Mouse (Mus musculus): Measurements from ENCODE around the gene Oaz3. TPM values are rescaled to one million over a fixed set of nuclear protein-coding genes. Genes with fewer than 3 reads are reported as not detected.

The Oaz3 gene
- total and polyA plus RNA-seq, 2 experiments from 2014 or later = 0.85 TPM; not detected in 1

DNA sequence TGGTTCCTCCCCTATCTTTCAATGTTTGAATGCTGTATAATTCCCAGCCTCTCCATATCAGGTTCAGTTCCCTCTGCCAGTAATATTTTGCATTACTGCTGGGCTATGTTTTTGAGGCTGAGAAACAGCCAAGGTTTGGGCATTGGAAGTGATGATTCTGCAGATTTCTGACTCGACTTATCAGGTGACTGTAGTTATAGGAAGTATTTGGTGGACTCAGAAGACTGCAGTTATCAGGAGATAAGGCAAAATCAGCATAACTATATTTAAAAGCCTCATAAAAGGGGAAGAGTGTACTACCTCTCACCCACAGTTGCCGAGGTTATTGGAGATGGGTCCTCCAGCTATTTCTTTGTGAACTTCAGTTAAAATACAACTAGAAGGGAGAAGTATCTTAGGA lies 12.7 kb downstream of the Oaz3 start:
- TF ChIP-seq CTCF (IDR thresholded peaks at IDR 0.05; ENCODE audit: low read depth) = no peak
- Histone ChIP-seq H3K27ac (ENCODE audit: low read depth, low read length) (no peak overlapping the region), H3K27me3 (ENCODE audit: insufficient read depth, low read length) (no peaks in the 10 kb centered on the region), H3K36me3 (ENCODE audit: insufficient read depth) (peaks cover 43% of the 10 kb centered on the region), H3K9me3 (ENCODE audit: low read length) (no peaks in the 10 kb centered on the region), H3K4me2 (ENCODE audit: low read depth) (no peak overlapping the region), H3K9ac (no peak overlapping the region), H3K4me1 (ENCODE audit: insufficient read depth) (no peaks in the 10 kb centered on the region), H3K4me3 (ENCODE audit: low read depth, low read length) (no peak overlapping the region)
- ATAC-seq (no peak), DNase-seq (no peak)
- 83% methylated on average over 2 of the region's 2 CpGs for WGBS

GRCm38 (mm10) chr3:94413031-94413679 lies 30.6 kb downstream of the Oaz3 start, which contains the start of gene Tdrkh:
TSS of gene Tdrkh (plus strand) at chr3:94413273.
- DNase-seq (peak; percentile 99), ATAC-seq (peak; percentile 99)
- no peaks in the 10 kb centered on the region for H3K36me3 ChIP-seq (ENCODE audit: insufficient read depth)
- 4% methylated on average over 52 of the region's 52 CpGs for whole genome bisulfite sequencing
- H3K4me3 ChIP-seq (ENCODE audit: low read depth, low read length) = peak within 1 kb of the TSS; percentile 67
- peak within 1 kb of the TSS; percentile 55 for H3K9ac ChIP-seq
- H3K4me1 ChIP-seq (ENCODE audit: insufficient read depth) = peaks cover 10% of the 10 kb centered on the region
- TF ChIP-seq CTCF (IDR thresholded peaks at IDR 0.05; ENCODE audit: low read depth) = peak; percentile 51
- no peaks in the 10 kb centered on the region for H3K9me3 ChIP-seq (ENCODE audit: low read length)
- H3K27ac ChIP-seq (ENCODE audit: low read depth, low read length) = peak within 1 kb of the TSS; percentile 51
- no peaks in the 10 kb centered on the region for H3K27me3 ChIP-seq (ENCODE audit: insufficient read depth, low read length)
- H3K4me2 ChIP-seq (ENCODE audit: low read depth) = peak within 1 kb of the TSS; percentile 93

- Histone ChIP-seq H3K36me3 (ENCODE audit: insufficient read depth) (no peaks in the 10 kb centered on the region), H3K4me2 (ENCODE audit: low read depth) (peak overlapping the region; percentile 93), H3K27me3 (ENCODE audit: insufficient read depth, low read length) (no peaks in the 10 kb centered on the region), H3K9me3 (ENCODE audit: low read length) (no peaks in the 10 kb centered on the region), H3K27ac (ENCODE audit: low read depth, low read length) (peak overlapping the region; percentile 51), H3K4me1 (ENCODE audit: insufficient read depth) (peaks cover 10% of the 10 kb centered on the region), H3K4me3 (ENCODE audit: low read depth, low read length) (peak overlapping the region; percentile 67), H3K9ac (peak overlapping the region; percentile 49)
- peak; percentile 40 for ATAC-seq
- TF ChIP-seq CTCF (IDR thresholded peaks at IDR 0.05; ENCODE audit: low read depth) = 0 out of 2 replicates have a peak, but pooled peaks have one; percentile 7
- DNase-seq = no peak
- 3% methylated on average over 25 of the region's 25 CpGs for WGBS
Observed at GRCm38 (mm10) chr3:94412530-94412929, 31.2 kb downstream of the Oaz3 start.

- Histone ChIP-seq H3K27ac (ENCODE audit: low read depth, low read length) (no peak overlapping the region), H3K9ac (no peak overlapping the region), H3K4me3 (ENCODE audit: low read depth, low read length) (no peak overlapping the region), H3K4me2 (ENCODE audit: low read depth) (no peak overlapping the region), H3K9me3 (ENCODE audit: low read length) (no peaks in the 10 kb centered on the region), H3K36me3 (ENCODE audit: insufficient read depth) (no peaks in the 10 kb centered on the region), H3K4me1 (ENCODE audit: insufficient read depth) (no peaks in the 10 kb centered on the region), H3K27me3 (ENCODE audit: insufficient read depth, low read length) (no peaks in the 10 kb centered on the region)
- DNase-seq (no peak), ATAC-seq (no peak)
- WGBS = 70% methylated on average over 4 of the region's 4 CpGs
- TF ChIP-seq CTCF (IDR thresholded peaks at IDR 0.05; ENCODE audit: low read depth) = no peak
Observed at GRCm38 (mm10) chr3:94405561-94405960, 38.2 kb downstream of the Oaz3 start.

DNA sequence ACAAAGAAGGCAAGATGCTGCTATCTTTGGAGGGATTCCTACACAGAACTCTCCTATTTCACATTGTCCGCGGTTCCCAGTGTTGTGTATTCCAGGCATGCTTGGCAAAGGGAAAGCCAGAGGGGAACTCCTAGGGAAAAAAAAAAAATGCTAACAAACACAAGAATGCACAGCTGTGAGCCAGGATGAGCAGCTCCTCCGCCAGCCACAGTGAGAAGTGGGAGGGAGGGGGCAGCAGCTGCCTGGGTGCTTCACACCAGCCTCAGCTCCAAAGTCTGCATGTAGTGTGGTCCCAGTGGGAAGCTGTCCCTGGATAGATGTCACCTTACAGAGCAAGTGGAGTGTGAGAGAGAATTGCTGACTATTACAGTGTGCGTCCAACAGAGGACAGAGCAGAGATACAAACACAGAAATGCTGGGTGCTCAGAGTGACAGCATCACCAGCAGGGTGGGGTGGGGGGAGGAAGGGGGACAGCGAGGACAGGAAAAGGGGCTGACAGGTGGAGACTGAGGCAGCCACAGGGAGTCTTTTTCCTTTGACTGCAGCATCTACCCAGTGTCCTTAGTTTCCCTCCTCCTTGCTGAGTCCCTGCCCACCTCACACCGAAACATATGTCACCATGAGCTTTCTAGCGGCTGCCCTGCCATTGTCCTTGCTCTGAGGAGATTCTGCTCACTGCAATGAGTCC lies 39.2 kb downstream of the Oaz3 start:
- H3K4me2 ChIP-seq (ENCODE audit: low read depth) = no peak overlapping the region
- 0 out of 2 replicates have a peak, but pooled peaks cover 2% of the 10 kb centered on the region for H3K4me1 ChIP-seq (ENCODE audit: insufficient read depth)
- 0 out of 2 replicates have a peak, but pooled peaks have one; percentile 19 for TF ChIP-seq CTCF (IDR thresholded peaks at IDR 0.05; ENCODE audit: low read depth)
- no peaks in the 10 kb centered on the region for H3K27me3 ChIP-seq (ENCODE audit: insufficient read depth, low read length)
- ATAC-seq = peak; percentile 80
- peak; percentile 38 for DNase-seq
- WGBS = 23% methylated on average over 7 of the region's 7 CpGs
- no peak overlapping the region for H3K4me3 ChIP-seq (ENCODE audit: low read depth, low read length)
- H3K36me3 ChIP-seq (ENCODE audit: insufficient read depth) = no peaks in the 10 kb centered on the region
- no peak overlapping the region for H3K27ac ChIP-seq (ENCODE audit: low read depth, low read length)
- no peak overlapping the region for H3K9ac ChIP-seq
- H3K9me3 ChIP-seq (ENCODE audit: low read length) = no peaks in the 10 kb centered on the region

- Histone ChIP-seq H3K36me3 (ENCODE audit: insufficient read depth) (no peaks in the 10 kb centered on the region), H3K4me3 (ENCODE audit: low read depth, low read length) (no peak overlapping the region), H3K27me3 (ENCODE audit: insufficient read depth, low read length) (no peaks in the 10 kb centered on the region), H3K4me2 (ENCODE audit: low read depth) (no peak overlapping the region), H3K9ac (no peak overlapping the region), H3K9me3 (ENCODE audit: low read length) (no peaks in the 10 kb centered on the region), H3K27ac (ENCODE audit: low read depth, low read length) (no peak overlapping the region), H3K4me1 (ENCODE audit: insufficient read depth) (0 out of 2 replicates have a peak, but pooled peaks cover 5% of the 10 kb centered on the region)
- no peak for TF ChIP-seq CTCF (IDR thresholded peaks at IDR 0.05; ENCODE audit: low read depth)
- DNase-seq (no peak), ATAC-seq (no peak)
- WGBS = 69% methylated on average over 8 of the region's 8 CpGs
Observed at GRCm38 (mm10) chr3:94402451-94402850, 41.3 kb downstream of the Oaz3 start.
